Mouse (Mus musculus): ENCODE measurements at regions not wholly inside any gene's neighbourhood (a gene's known extent, or its start where the extent isn't known, plus 50 kb on each side); places are given as distances from the start of the nearest gene placed in this dataset.

DNA sequence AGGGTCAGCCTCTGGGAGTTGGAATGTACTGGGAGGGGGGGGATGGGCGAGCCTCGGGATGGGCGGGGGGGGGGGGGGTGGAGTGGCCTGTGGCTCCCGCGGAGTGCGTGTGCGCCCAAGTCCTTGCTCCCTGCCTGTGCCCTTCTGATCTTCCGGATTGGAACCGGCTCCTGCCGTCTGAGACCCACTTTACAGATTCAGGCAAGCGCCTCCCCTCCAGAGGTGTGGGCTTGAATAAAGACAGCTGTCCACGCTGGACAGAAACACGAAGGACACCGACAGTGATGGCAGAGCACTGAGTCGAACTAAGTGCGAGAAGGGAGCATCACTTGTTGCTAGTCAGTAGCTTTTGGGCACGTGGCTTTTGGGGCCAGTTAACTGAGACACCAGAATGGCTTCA, 78.7 kb downstream of the Tbx3 start:
- TF ChIP-seq CTCF (IDR thresholded peaks at IDR 0.05; ENCODE audit: low read depth, low read length) = no peak
- no peak for TF ChIP-seq POLR2A (IDR thresholded peaks at IDR 0.05; ENCODE audit: borderline replicate concordance, low read depth, low read length)
